Mouse (Mus musculus) liver, embryonic 14.5 days (tissue): ENCODE data around the gene Klhl36. TPM values are rescaled to one million over a fixed set of nuclear protein-coding genes. Genes with fewer than 3 reads are reported as not detected.

Experiments used
- ATAC-seq: fragments of 200-750 bp; cut with Nextera tagmentation; 2 replicates; pipeline ENCODE4 v1.8.0; 2017; ENCODE audit warnings: moderate number of reproducible peaks, mild to moderate bottlenecking, moderate library complexity; ENCODE audit not compliant: insufficient read depth
- DNase-seq, 3 experiments: peaks; one replicate each; pipeline ENCODE4 v3.0.0-alpha.2; 2012 to 2013; ENCODE audit warnings: low read depth in 3 of 3, low spot score in 3 of 3
- H3K27ac ChIP-seq: fragments of 300-500 bp; sonication (generic); 2 replicates; pipeline ENCODE4 v1.5.1; 2014; ENCODE audit warnings: moderate library complexity, mild to moderate bottlenecking, control low read depth, inconsistent platforms
- H3K27me3 ChIP-seq: fragments of 300-500 bp; sonication (generic); 2 replicates; pipeline ENCODE4 v1.6.1; 2014; ENCODE audit warnings: mild to moderate bottlenecking, low read length, moderate library complexity; ENCODE audit not compliant: control insufficient read depth, insufficient read depth
- H3K36me3 ChIP-seq: fragments of 300-500 bp; sonication (generic); replicated peaks from 2 replicates; pipeline ENCODE4 v1.6.1; 2014; ENCODE audit warnings: low read depth; ENCODE audit not compliant: control insufficient read depth, insufficient read depth
- H3K4me1 ChIP-seq, 2 experiments: fragments of 200-500 bp in 1 of 2; fragments of 300-500 bp in 1 of 2; sonication (generic) in 1 of 2; replicated peaks; 2 replicates each; pipeline ENCODE4 v1.6.1; 2012 to 2014; ENCODE audit warnings: antibody characterized with exemption in 1 of 2, inconsistent platforms in 1 of 2, low read length in 1 of 2; ENCODE audit not compliant: control insufficient read depth in 2 of 2, insufficient read depth in 2 of 2
- H3K4me2 ChIP-seq: fragments of 300-500 bp; sonication (generic); 2 replicates; pipeline ENCODE4 v1.6.1; 2014; ENCODE audit warnings: low read depth, mild to moderate bottlenecking, control low read depth, moderate library complexity
- H3K4me3 ChIP-seq, 2 experiments: fragments of 200-500 bp in 1 of 2; fragments of 300-500 bp in 1 of 2; sonication (generic) in 1 of 2; 2 replicates each; pipeline ENCODE4 v1.5.1; 2012 to 2014; ENCODE audit warnings: low read depth in 2 of 2, low read length in 2 of 2, mild to moderate bottlenecking in 2 of 2, control low read depth in 1 of 2, inconsistent platforms in 1 of 2, moderate library complexity in 1 of 2; ENCODE audit not compliant: insufficient read depth in 1 of 2
- H3K9ac ChIP-seq: fragments of 300-500 bp; sonication (generic); replicated peaks from 2 replicates; pipeline ENCODE4 v1.6.1; 2014; ENCODE audit warnings: mild to moderate bottlenecking, control low read depth, moderate library complexity
- H3K9me3 ChIP-seq: fragments of 300-500 bp; sonication (generic); 2 replicates; pipeline ENCODE4 v1.6.1; 2016; ENCODE audit warnings: low read length, mixed read lengths; ENCODE audit not compliant: control insufficient read depth
- CTCF ChIP-seq: IDR thresholded peaks from 2 replicates; pipeline ENCODE4 v1.5.1; 2016; ENCODE audit warnings: antibody characterized with exemption, low read depth, control low read depth
- EP300 ChIP-seq: IDR thresholded peaks from 2 replicates; pipeline ENCODE4 v1.6.1; 2016; ENCODE audit warnings: antibody characterized with exemption, low read depth
- WGBS: fragments of 180-500 bp; shearing (Covaris S2); extraction: QIAGEN DNeasy Blood & Tissue Kit; methylation state at CpG from one replicate; pipeline ENCODE4 v1.1.7; 2014; ENCODE audit not compliant: insufficient replicate concordance; 5-methylcytosine and 5-hydroxymethylcytosine counted together
- polyA plus RNA-seq, 2 experiments: library from polyadenylated mRNA; depleted of rRNA in 1 of 2; stranded (reverse) in 1 of 2; unstranded in 1 of 2; fragments of >200 nt; fragmentation: Nextera tagmentation in 1 of 2; extraction: Ambion mirVana in 1 of 2; gene quantifications; 2 replicates each; pipeline versions ENCODE4 v1.2.1 to v1.2.3; 2012 to 2014

The Klhl36 gene
- polyA plus RNA-seq, 2 experiments: 2.5 to 2.7 TPM

DNA sequence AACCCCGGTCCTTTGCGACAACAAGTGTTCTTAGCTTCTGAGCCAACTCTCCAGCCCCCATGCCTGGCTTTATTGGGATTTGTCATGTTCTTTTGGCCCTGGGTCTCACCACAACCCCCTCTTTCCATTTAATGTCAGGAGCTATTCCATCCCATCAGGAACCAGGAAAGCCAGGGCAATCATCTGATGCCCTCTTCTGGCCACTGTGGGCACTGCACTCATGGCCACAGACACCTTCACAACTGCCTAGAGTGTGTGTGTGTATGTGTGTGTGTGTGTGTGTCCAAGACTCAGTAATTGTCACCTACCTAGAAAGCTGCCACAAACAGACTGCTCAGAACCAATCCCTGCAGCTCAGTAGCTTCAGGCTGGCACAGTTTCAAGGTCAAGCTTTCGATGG, 25.1 kb downstream of the Klhl36 start:
- TF ChIP-seq CTCF (peak; percentile 96), EP300 (no peak)
- H3K4me1 ChIP-seq: peaks cover 0 to 5% of the 10 kb centered on the region in 2 experiments; a peak in 2 of 4 replicates
- no peak for DNase-seq
- H3K27me3 ChIP-seq: no peaks in the 10 kb centered on the region
- H3K36me3 ChIP-seq: no peaks in the 10 kb centered on the region
- no peaks in the 10 kb centered on the region for H3K9me3 ChIP-seq
- H3K4me3 ChIP-seq: no peak overlapping the region
- 82% methylated on average over 3 of the region's 3 CpGs for WGBS
- H3K27ac ChIP-seq: no peak overlapping the region
- H3K4me2 ChIP-seq: no peak overlapping the region
- ATAC-seq: no peak
- H3K9ac ChIP-seq: no peak overlapping the region

DNA sequence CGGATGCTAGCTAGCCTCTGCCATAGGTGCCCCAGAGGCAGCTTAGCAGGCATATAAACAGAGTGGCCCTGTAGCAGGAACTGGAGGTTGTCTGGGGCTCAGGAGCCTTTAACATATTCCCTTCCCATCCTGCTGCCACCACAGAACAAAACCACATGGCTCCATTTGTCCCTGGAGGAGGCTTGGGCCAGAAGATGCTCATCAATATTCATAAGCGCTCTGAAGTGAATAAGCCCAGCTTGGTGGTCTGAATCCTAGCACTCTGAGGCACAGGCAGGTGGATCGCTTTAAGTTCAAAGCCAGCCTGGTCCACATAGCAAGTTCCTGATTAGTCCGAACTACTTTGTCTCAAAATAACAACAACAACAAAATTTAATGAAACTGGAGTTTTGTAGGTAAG, 25.9 kb downstream of the Klhl36 start:
- TF ChIP-seq CTCF: no peak
- TF ChIP-seq EP300: no peak
- no peak overlapping the region for H3K4me3 ChIP-seq
- ATAC-seq (no peak), DNase-seq (no peak)
- peaks cover 0 to 5% of the 10 kb centered on the region in 2 experiments; a peak in 2 of 4 replicates for H3K4me1 ChIP-seq
- H3K9me3 ChIP-seq: no peaks in the 10 kb centered on the region
- H3K4me2 ChIP-seq: no peak overlapping the region
- H3K27ac ChIP-seq: no peak overlapping the region
- no peak overlapping the region for H3K9ac ChIP-seq
- WGBS: 53% methylated on average over 4 of the region's 4 CpGs
- H3K36me3 ChIP-seq: no peaks in the 10 kb centered on the region
- no peaks in the 10 kb centered on the region for H3K27me3 ChIP-seq

DNA sequence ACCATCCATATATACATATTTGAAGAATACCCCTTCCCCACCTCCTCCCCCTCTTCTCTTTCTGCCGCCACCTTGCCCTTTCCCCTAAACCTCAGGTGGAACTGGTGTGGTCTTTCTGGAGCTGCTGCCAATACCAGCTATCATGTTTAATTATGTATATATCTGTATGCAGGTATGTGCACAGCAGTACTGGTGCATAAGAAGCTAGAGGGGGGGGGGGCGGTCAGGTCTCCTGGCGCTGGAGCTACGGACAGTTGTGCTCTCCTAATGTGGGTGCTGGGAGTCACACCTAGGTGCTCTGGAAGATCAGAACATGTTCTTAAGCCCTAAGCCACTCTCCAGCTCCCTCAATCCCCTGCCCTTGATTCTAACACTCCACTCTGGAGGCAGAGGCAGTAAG, 35.0 kb downstream of the Klhl36 start:
- Histone ChIP-seq H3K36me3 (no peaks in the 10 kb centered on the region), H3K4me3 (no peak overlapping the region), H3K27ac (no peak overlapping the region), H3K4me2 (no peak overlapping the region), H3K9me3 (no peaks in the 10 kb centered on the region), H3K4me1 (peaks cover 0 to 6% of the 10 kb centered on the region in 2 experiments; a peak in 2 of 4 replicates), H3K9ac (no peak overlapping the region), H3K27me3 (peaks cover 30% of the 10 kb centered on the region)
- DNase-seq: no peak
- TF ChIP-seq CTCF (no peak), EP300 (no peak)
- no peak for ATAC-seq
- 67% methylated on average over 4 of the region's 4 CpGs for WGBS

DNA sequence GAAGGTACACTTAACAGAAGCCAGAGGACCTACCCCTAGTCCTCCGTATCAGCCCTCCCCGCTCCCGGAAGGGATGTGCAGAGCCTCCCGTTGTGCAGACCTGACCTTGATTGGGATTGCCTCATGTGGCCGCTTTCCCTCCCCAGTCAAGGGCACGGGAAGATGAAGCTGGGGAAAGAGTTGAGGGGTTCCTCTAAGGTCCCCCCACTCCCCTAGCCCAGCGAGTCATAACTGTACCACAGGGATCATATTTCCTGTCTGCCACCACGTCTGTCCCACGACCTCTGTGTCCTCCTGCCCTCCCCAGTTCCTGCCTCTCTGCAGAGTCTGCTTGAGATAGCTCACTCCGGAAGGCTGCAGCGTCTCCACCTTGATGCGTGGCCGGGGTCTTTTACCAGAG, 35.9 kb downstream of the Klhl36 start:
- H3K4me2 ChIP-seq: no peak overlapping the region
- peaks cover 30% of the 10 kb centered on the region for H3K27me3 ChIP-seq
- H3K36me3 ChIP-seq: no peaks in the 10 kb centered on the region
- peaks cover 0 to 6% of the 10 kb centered on the region in 2 experiments; a peak in 2 of 4 replicates for H3K4me1 ChIP-seq
- DNase-seq: no peak
- TF ChIP-seq EP300: no peak
- TF ChIP-seq CTCF: no peak
- ATAC-seq: peak; percentile 26; the same call in 1 of the 2 replicates
- H3K4me3 ChIP-seq: no peak overlapping the region
- H3K9ac ChIP-seq: no peak overlapping the region
- no peak overlapping the region for H3K27ac ChIP-seq
- H3K9me3 ChIP-seq: no peaks in the 10 kb centered on the region
- WGBS: 5% methylated on average over 13 of the region's 13 CpGs

GRCm38 (mm10) chr8:119901349-119901748, 39.3 kb downstream of the Klhl36 start:
- TF ChIP-seq EP300 (no peak), CTCF (no peak)
- no peak for ATAC-seq
- H3K27me3 ChIP-seq: peaks cover 30% of the 10 kb centered on the region
- H3K4me2 ChIP-seq: no peak overlapping the region
- H3K36me3 ChIP-seq: no peaks in the 10 kb centered on the region
- H3K9ac ChIP-seq: no peak overlapping the region
- DNase-seq: no peak
- no peaks in the 10 kb centered on the region for H3K9me3 ChIP-seq
- H3K27ac ChIP-seq: no peak overlapping the region
- no peak overlapping the region for H3K4me3 ChIP-seq
- WGBS: 23% methylated on average over 3 of the region's 3 CpGs
- peaks cover 0 to 6% of the 10 kb centered on the region in 2 experiments; a peak in 2 of 4 replicates for H3K4me1 ChIP-seq
